Mouse (Mus musculus): ENCODE data around the gene Atxn10.

Atxn10 gene

DNA sequence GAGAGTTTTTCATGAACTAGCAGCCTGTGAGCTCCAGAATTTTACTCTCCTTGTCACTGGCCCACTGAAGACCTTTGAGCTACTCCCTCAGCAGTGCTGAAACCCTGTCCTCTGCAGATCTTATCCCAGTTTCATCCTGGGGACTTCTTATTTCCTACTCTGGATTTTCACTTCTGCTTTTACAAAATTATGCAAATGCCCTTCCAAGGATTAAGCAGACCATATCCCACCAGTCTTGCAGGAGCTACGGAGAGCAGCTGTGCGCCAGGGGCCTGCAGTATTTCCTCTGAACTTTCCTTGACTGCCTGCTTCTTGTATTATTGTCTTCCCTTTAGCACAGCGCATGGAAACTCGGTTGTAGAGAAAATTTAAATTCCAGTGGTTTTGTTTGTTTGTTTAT lies 68.7 kb downstream of the Atxn10 start:
- DNase-seq (ENCODE audit: low spot score), result no peak

DNA sequence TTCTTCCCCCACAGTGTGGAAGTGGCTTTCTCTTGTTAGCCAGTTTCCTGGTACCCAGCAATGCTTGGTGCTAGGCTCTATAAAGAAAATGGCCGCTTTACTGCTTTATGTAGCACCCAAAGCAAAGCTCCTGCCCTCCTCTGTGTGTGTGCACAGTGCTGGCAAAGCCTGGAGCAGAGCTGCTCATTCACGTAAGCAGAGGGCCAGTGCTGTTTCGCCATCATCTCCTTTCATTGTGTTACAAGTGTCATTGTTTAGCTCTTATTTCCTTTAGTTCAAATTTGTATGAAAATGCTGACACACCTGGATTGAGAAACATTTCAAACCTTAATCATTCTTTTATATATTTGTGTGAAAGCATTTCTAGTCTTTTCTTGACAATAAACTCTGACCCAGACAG lies 69.5 kb downstream of the Atxn10 start:
- DNase-seq (ENCODE audit: low spot score), result no peak

DNA sequence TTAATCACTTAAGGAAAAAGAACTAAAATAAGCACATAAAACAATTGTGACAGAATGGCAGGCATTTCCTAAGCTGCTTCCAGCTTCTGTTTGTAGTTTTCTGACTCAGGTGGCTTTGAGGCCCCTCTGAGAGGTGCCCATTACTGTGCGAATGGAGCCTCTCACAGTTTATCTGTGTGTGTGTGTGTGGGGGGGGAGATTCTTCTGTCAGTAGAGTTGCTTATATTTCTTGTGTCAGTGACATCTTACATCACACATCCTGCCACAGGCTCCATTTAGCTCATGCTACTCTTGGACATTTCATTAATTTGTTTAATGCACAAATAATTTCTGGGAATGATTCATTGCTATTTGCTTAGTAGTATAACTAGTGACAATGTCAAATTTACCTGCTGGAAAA lies 70.8 kb downstream of the Atxn10 start:
- no peak for DNase-seq (ENCODE audit: low spot score)

DNA sequence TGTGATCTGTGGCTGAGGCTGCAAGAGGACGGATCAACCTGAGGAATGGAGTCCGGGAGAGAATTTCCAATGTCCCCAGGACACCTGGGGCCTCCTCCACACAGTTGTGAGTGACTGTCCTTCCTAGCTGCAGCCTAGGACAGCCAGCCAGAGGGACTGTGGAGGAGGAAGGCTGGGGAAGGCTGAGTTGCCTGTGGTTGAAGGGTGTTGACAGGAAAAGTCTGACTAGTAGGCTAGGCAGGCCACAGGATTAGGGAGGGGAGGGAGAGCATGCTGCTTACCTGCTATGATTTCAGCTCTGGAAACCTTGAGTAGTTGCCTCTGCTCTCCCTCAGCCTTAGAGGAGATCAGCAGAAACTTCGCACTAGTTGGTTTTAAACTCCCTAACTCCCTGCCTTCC lies 71.3 kb downstream of the Atxn10 start:
- DNase-seq (ENCODE audit: low spot score), result no peak

DNA sequence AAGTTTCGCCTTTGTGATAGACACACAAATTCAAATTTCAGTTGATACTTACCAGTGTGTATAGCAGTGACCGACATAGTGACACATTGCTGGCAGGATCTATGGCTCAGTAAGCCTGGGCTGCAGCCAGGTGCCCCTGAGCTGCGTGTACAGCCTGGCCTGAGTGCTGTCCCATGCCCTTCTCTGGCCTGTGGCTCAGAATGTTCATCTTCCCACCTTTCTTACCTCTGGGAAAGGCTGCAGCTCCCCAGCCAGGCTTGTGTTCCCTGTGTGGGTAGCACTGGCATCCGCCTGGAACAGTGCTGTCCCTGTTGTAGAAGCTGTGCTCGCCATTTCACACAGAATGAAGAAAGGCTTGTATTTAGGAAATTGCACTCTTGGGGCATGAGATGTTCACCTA lies 72.7 kb downstream of the Atxn10 start:
- DNase-seq (ENCODE audit: low spot score), result no peak

DNA sequence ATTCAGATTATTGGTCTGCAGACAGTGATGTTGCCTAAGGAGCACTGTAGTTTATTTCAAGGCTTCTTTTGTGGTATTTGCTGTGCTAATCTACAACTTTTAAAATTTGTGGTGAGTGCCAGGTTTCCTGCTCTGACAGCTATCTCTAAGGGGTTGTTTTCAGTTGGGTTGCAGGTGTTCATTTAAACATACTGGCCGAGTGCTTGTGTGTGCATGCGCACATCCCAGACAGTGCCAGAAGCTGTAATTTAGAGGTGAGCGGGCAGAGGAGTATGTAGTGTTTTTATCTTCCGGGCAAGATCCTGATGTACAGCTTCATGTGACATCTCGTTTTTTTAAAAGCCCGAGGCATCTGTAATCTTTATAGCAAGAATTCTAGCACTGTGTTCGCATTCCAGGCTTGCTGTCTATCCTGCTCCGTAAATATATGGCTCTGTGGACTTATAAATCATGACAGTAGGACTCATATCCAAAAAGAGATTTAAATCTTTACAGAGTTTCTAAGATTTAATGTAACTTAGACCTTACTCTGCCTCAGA lies 73.3 kb downstream of the Atxn10 start:
- no peak for DNase-seq (ENCODE audit: low spot score)

DNA sequence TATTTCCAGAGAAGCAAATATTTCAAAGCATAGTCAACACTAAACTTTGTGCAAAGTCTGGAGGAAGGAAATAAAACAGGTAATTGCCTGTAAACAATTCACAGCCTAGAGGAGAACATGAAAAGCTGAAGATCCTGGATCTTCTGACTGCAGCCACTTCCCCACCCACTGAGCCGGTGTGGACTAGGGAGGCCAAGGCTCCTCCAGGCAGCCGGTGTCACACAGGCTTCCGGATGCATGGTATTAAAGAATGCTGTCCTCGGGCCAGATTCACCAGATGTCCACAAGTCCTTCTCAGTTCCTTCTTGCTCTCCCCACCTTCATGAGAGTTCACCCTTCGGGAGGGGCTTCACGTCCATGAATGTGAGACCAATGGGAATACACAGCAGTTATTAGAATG lies 73.8 kb downstream of the Atxn10 start:
- DNase-seq (ENCODE audit: low spot score), result no peak

DNA sequence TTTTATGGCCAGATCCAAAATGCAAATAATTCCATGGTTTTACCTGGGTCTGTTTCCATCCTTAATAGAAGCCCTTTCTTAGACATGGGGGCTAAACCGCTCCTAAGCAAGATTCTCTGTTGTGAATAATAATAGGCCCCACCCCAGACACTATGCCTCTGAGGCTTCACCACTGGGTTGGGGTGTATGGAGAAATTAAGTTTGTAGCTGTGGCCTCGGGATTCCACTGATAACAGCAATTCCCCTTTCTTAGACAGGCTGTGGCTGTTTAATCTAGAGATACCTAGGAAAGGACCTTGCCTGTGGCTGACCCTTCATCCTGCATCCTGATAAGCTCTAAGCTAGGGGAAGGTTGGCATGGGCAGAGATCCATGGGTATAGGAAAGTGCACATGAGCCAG lies 78.6 kb downstream of the Atxn10 start:
- no peak for DNase-seq (ENCODE audit: low spot score)

DNA sequence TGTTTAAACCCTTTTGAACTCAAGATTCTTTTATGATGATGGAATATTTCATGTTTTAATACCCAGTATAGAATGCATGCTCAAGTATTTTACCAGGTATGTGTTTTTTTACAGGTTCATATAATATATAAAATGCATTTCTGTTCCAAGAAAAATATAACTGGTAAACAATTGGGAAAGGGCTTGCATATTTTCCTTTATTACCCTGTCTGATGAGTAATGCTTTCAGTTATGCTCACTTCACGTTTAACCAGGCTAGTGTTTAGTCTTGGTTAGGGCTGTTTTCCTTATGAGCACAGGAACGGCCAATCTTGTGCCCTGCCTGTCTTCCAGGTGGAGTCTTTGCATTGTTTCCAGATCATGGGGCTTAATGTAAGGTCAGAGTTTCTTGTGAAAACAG lies 84.6 kb downstream of the Atxn10 start:
- no peak for DNase-seq (ENCODE audit: low spot score)

DNA sequence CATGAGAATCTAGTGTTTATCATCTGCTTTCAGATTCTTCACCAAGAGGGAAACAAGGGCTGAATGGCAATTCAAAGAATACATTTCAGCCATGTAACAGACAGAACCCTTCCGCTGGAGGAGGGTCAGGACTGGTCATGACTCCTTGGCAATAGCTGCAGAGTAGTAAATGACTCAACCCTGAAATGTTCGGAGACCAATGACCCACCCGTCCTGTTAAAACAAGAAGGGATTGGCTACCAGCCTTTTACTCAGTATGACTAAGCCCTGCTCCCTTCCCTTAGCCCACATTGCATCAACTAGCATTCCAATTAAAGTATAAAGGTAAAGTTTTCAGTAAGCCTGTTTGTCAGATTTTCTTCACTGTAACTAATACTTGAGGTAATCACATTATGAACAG lies 88.2 kb downstream of the Atxn10 start:
- no peak for DNase-seq (ENCODE audit: low spot score)

DNA sequence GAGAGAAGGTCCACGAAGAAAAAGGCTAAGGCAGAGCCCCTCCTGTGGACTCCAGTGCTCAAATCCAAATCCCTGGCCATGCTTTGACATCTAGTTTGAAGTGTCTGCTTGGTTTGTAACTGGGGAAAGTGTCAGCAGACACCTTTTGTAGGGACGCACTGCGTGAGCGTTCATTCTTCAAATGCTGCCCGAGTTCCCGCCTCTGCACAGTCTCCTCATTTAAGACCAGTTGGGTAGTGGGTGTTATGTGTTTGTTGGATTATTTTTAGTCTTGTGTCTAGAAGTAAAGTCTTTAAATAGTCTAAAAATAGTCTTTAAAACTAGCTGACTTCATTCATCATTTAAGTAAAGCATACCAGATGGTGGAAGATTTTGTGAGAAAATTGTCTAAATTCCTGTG lies 92.1 kb downstream of the Atxn10 start:
- DNase-seq (ENCODE audit: low spot score), result no peak

DNA sequence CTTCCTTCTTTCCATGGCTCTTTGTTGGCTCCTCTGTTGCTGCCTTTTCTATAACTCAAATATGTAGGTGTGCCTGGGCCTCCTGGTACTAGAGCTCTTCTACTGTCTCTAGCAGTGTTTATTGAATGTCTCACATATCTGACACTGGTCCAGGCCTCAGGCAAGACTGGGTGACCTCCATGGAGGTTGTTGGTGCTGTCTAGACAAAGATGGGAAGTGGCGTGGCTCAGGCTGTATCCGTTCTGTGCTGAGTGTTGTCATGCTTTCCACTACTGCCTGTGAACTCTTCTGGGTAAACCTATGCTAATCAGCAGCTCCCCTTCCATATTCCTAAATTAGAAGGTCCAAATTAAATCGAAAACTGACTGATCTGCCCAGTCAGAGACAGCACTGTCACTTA lies 106.5 kb downstream of the Atxn10 start:
- no peak for DNase-seq (ENCODE audit: low spot score)

DNA sequence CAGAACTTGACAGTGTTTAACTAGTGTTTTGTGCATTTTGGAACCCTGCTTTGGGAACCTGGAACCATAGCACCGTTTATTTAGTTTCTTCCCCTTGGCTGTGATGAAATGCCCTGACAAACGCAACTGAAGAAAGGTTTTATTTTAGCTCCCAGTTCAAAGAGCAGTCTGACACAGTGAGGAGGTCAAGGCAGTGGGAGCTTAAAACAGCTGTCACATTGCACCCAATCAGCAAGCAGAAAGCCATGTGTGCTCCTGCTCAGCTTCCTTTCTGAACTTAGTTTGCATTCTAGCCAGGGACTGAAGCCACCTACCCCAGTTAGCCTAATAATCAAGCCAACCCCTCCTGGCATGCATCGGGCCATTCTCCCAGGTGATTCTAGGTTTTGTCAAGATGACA lies 110.6 kb downstream of the Atxn10 start:
- DNase-seq (ENCODE audit: low spot score), result no peak

DNA sequence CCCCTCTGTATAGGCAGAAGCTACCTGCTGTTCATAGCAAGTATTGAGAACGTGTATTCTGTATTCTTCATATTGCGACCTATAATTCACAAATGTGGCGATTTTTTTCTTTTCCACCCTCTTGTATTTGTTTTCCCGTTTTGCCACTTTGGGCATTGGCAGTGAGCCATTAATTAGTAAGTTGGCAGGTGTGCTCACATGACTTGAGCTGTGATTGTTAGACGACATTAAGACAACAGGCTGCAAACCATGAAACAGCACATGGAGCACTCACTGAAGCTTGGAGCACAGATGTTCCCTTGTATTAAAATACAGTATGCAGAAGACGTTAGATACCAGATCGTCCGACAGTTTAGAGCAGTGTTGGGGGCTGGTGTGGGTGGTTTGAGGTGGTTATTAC lies 120.8 kb downstream of the Atxn10 start:
- DNase-seq (ENCODE audit: low spot score), result no peak

DNA sequence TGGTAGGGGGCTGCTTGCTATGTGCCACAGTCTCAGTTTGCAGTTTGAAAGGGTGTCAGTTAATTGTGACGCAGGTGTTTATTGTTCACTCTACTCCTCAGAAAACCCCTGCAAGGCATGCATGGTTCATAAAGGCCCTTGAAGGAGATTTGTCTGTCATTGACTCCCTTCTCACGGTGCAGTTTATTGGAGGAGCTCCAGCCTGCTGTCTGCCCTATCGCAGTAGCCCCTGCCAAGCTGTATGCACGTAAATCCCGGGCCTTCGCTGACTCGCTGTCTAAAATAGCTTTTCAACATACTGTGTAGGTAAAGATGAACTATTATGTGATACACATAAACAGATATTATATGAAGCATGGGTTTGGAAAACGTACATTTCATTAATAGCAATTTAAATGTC lies 121.8 kb downstream of the Atxn10 start:
- DNase-seq (ENCODE audit: low spot score), result no peak

DNA sequence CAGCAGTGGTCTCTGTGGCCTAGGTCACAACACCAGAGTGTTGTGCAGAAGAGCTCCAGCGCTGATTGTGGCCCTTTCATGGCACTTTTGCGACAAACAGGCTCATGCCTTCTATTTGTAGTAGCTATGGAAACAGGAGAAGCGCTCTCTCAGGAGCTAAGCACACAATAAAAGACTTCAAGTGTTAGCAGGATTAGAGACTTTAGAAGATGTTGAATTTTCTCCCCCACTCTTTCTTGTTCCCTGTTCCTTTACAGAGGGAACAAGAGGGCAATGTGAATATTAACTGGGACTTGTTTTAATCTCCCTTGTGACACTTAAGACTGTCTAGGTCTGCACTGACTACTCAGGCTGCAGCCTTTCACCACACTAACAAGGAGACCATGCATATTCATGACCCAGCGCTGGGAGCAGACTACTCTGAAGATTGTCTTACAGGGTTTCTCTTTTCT lies 122.6 kb downstream of the Atxn10 start:
- no peak for DNase-seq (ENCODE audit: low spot score)

DNA sequence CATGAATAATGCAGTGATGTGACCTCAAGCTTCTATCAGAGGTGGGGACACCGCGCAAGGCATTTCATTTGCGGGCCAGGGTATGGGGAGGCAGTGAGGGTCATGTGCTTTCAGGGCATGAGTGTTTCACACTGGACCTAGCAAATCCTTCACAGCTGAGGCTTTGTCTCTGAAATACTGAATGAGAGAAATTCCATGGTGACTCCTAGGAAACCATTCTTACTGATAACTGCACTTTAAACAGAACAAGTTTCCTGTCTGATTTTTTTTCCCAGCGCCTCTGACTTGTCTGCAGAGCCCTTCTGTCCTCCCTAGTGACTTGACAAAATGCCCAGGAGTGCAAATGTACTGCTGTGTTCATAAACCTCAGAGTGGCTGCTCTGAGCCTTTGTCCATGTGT lies 125.5 kb downstream of the Atxn10 start:
- no peak for DNase-seq (ENCODE audit: low spot score)

DNA sequence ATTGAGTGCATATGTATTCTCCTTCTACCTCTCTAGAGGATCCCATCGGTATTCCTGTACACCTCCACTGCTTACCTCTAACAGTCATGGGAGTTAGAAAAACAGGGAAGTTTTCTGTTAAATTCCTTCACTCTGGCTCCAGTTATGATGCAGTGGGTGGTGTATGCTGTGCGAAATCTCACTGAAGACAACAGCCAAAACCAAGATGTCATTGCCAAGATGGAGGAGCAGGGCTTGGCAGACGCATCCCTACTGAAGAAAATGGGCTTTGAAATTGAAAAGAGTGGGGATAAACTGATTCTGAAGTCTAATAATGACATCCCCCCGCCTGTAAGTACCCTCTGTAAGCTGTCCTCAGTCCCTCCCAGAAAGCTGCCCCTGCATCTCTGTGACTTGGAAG lies 126.1 kb downstream of the Atxn10 start:
- DNase-seq (ENCODE audit: low spot score), result no peak

DNA sequence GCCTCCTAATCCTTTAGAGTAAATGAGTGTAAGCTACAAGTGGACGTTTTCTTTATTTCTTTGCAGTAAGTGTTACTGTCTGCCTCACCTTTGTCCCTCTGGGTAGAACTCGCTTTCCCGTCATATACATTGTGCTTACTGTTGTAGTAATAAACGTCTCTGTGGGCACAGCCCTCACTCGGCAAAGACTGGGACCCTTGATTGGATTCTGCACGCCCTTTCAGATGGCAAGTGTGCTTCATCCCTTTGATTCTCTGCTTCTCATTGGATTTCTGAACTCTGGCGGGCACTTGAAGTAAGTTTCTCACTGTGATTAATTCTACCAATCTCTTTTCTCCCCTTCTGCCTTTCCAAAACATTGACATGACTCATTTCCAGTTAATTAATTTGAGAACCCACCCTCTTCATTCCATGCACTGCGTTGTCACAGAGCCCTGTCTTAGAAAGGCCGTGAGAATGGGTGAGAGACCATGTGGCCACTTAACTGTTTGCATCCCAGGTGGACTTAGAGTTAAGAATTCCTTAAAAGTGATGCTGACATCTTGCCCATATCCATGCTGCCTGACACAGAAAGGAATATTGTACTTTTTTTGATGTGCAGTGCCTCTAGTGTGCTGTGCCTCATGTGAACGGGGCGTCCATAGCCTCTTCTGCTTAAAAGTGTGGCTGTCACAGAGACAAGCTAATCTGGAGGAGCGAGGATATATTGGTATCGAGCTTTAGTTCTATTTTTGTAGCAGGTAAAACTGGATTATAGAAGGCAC lies 127.2 kb downstream of the Atxn10 start:
- no peak for DNase-seq (ENCODE audit: low spot score)

DNA sequence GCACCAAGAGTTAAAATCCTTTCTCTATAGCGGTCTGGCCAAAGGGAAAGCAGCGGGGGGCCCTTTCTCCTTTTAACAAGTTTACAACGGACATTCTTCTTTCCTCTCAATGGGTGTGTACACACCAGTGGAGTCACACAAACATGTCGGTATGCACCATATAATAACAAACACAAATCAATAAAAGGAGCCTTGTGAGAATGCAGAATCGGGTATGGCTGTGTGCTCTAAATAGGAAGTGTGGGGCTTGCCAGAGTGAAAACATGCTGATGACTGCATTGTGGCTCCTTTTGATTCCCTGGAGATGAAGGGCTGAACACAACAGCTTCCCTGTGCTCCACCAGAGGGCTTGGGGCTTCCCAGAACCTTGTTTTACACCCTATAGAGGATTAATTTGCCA lies 128.1 kb downstream of the Atxn10 start:
- no peak for DNase-seq (ENCODE audit: low spot score)

DNA sequence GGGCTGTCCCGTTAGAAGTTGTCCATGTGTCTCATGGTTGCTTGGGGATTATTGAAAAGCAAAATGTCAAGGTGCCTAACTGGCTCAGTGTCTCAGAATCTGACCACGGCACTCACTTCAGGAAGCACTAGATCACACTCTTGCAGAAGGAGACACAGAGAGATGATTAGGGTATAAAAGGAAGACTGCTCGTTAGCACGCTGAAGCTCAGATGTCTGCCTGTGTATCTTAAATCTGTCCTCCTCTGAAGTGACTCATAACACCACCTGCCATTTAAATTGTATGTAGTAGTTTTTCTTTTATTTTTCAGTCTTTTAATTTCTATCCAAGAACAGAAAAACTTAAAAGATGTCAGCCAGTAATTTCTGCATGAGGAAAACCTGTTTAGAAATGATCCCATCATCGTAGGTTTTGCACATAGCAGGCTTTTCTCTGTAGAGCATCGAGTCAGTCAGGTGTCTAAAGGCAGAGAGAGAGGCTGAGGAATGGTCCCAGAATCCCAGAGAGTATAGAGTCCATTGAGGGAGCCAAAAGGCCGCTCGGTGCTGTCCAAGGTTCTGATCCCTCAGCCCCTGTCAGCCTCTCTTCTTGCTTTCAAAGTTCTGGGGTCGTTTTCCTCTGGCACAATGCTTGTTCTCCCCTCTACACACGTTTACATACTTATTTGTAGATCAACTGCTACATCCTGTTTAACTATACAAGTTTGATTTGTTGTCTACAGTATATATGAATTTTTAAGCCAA lies 128.9 kb downstream of the Atxn10 start:
- DNase-seq (ENCODE audit: low spot score), result no peak

DNA sequence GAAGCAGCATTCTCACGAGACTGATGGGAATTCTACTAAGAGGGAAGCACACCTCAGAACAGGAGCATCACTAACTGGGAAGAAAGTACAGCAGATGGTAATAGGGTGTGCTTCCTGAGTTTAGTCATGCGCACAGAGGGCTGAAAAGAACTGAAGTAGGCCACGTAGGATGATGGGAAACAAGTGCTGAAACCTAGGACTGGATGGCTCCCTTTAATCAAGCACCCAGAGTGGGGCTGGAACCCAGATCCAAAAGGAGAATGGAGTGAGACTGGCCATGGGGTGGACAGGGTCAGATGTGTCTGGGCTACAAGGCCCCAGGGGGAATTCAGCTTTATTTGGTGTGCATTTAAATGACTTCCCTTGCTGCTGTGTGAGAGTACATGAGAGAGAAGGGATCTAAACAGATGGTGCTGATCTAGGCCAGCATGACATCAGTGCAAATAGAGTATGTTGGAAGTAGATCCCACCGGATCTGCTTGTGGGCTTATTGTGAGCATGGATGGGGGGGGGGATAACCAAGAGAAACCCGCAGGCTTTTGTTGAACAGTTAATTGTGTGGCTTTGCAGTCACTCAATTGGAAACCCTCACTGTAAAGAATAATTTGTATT lies 130.5 kb downstream of the Atxn10 start:
- DNase-seq (ENCODE audit: low spot score), result no peak

DNA sequence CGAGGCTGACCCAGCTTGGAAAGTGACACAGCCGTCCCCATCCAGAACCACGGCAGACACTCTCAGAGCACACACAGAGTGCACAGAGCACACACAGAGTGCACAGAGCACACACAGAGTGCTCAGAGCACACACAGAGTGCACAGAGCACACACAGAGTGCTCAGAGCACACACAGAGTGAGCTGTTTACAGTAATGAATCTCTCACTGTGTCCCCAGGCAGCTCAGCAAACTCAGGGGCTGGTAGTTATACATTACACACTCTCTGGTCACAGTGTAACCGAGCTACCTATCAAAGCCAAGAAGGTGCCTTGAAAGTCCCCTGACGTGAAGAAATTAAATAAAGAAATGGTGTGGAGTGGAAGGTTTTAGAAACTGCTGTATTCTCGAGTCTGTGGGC lies 133.4 kb downstream of the Atxn10 start:
- no peak for DNase-seq (ENCODE audit: low spot score)
